Mouse (Mus musculus): ENCODE measurements around the gene Dstyk.

Dstyk gene

DNA sequence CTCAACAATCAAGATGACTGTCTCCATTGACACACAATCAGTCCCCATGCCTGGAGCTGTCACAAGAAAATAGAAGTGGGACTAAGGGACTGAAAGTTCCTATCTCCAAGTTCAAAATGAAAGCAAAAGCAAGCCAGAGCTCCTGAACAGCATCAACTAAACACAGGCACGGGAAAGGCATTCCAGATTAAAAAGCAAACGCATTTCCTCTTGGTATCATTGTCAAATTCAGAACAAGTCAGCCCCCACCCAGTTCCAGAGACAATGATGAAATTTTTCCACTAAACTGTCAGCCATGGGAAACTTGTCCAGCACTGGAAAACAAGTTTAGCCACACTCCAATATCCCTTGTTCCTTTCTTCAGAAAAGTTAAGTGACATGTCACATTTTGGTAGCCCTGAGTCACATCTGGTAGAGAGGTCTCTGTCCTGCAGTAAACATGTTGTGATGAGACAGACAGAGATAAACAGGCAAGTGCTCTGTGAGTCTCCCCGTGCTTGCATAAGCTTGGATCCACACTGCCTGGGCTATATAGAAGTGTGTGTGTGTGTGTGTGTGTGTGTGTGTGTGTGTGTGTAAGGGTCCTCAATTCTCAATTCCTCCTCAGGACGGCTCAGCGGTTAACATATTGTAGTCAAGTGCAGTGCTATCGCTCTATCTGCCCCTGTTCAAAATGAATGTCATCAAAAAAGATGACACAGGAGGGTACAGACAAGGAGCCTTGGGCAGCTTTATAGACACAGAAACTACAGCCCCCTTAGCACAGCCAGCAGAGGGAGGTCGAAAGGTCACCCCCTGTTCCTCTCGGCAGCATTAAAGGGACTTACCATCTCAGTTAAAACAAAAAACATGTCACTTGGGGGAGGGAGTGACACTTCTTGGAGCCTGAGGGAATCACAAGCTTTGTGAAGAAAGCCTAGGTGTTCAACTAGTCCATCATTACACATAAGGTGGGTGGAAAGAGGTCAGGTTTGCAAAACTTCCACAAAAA, 28.2 kb upstream of the Dstyk start:
- no peak for DNase-seq (ENCODE audit: low read depth)

GRCm38 (mm10) chr1:132389886-132390585, 27.3 kb upstream of the Dstyk start:
- DNase-seq (ENCODE audit: low read depth) = peak; percentile 20

- DNase-seq (ENCODE audit: low read depth) = no peak
Measured at GRCm38 (mm10) chr1:132390691-132391579, 26.4 kb upstream of the Dstyk start, which contains the start of gene Tmcc2. Gene Tmcc2 (minus strand): TSS chr1:132391281.

DNA sequence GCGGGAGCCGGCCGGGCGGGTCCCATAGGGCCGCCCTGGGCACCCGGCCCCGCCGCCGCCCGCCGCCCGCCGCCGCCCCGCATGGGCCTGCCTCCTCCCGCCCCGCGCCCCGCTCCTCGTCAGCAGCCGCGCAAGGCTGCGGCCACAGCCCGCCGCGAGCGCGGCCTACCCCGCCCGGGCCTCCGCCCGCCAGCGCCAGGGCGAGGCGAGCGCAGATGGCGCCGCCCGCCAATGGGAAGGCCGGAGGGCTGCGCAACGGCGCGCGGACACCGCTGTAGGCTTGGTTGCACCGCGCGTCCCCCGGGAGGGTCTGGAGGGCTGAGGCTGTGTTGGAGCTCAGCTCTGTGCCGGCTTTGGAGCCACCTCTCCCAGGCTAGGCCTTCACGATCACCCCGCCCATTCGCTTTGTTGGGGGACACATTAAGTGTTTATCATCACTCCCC, 25.8 kb upstream of the Dstyk start:
- DNase-seq (ENCODE audit: low read depth) = no peak

GRCm38 (mm10) chr1:132392872-132393271, 24.5 kb upstream of the Dstyk start:
- no peak for DNase-seq (ENCODE audit: low read depth)

GRCm38 (mm10) chr1:132396705-132397104, 20.6 kb upstream of the Dstyk start:
- no peak for DNase-seq (ENCODE audit: low read depth)

- DNase-seq (ENCODE audit: low read depth) = no peak
Measured at GRCm38 (mm10) chr1:132400538-132400937, 16.8 kb upstream of the Dstyk start.

- DNase-seq (ENCODE audit: low read depth) = no peak
Measured at GRCm38 (mm10) chr1:132401843-132402242, 15.5 kb upstream of the Dstyk start.

DNA sequence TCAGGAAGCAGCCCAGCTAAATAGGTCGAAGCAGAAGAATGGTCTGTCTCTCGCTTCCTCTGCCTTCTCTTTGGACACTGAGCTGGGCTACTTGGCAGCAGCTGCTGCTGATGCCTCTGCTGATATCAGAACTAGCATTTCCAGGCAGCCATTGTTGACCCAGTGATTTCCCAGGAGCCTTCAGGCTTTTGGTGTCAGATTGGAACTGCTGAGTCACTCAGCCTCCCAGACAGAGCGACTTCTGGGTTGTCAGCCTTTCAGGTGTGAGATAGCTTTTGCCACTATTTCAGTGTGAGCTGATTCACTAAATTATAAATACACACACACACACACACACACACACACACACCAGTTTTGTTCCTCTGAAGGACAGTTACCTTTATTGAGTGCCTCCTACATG, 6.7 kb upstream of the Dstyk start:
- DNase-seq (ENCODE audit: low read depth) = peak; percentile 64

DNA sequence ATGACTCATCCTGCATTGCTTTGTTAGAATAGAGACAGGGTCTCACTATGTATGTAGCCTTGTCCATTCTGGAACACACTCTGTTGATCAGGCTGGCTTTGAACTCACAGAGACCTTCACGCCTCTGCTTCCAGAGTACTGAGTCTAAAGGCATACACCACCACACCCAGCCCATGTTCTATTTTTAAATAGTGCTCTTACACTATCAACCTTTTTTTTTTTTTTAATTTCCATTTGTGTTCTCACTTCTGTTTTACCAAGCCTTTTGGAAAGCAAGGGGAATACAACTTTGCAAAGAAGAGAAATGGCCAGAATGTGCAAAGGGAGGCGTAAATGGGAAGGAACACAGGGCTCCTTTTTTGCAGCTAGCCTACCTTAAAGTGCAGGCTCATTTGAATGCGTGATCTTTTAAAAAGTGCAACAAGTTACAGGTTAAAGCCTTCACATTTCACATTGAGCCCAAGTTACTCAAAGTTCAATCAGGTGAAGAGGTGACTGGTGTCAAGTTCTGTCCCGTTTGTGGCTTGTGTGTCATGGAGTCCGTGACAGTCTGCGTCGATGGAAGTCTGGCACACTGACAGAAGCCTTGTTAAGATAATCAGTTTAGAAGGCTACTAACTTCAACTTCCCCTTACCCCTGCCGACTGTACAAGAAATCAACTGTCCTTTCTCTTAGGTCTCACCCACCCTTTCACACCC, 962 bp upstream of the Dstyk start:
- peak; percentile 73 for DNase-seq (ENCODE audit: low read depth)

DNA sequence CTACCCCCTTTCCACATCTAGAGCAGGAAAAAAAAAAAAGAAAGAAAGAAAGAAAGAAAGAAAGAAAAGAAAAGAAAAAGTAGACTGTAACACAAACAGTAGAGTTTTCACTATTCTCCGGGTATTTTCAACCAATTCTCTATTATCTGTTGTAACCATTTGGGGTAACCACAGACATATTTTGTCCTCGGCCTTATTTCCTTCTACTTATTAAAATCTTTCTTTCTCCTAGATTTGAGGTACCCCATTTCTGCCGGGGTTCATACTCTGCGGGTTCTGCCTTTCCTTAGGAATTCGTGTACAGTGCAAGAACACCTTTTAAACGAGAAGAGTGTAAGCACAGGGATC, 438 bp upstream of the Dstyk start:
- no peak for DNase-seq (ENCODE audit: low read depth)

- peak; percentile 47 for DNase-seq (ENCODE audit: low read depth)
Measured at GRCm38 (mm10) chr1:132420206-132420605, 2.9 kb downstream of the Dstyk start.

DNA sequence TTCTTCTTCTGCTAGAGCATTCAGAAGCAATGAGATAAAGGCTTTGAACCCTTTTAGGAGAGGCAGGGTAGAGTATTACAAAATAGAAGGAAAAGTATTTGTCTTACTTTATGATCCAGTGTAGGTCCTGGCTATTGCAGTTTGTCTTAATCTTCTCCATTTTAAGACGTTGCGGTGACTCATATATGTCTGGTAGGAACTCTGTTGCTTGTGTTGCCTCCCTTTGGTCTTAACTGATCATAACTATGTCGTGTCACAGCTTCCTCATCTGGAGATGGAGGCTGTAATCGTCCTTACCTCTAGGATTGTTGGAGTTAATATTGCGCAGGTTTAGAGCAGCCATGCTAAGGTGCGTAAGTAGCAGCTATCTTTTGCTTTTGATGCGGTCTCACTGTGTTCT, 3.3 kb downstream of the Dstyk start:
- DNase-seq (ENCODE audit: low read depth) = peak; percentile 78

DNA sequence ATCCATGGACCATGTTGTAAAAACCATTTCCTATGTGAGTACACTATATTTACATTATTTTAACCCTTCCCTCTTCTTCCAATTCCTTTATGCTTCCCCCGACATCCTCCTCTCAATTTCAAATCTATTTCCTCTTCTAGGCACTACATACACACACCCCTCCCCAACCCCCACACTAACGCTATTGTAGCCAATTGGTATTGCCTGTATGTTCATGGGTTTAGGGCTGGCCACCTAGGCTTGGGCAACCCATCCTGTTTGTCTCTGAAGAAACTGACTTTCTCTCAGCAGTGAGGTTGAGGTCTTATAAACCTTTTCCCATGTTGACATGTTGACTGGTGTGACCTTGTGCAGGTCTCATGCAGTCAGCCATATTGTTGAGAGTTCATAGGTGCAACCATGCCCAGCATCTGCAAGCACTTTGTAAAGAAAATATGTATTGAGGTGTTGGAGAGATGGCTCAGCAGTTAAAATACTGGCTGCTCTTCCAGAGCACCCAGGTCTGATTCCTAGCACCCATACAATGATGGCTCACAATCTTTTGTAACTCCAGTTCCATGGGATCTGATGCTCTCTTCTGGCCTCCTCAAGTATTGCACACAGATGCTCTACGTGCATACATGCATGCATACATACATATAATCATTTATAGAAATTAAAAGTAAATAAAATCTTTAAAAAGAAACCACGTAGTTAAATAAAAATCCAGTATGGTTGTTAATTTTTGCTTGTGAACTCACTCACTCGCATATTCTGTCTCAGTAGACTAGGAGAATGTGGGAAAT, 5.7 kb downstream of the Dstyk start:
- DNase-seq (ENCODE audit: low read depth) = peak; percentile 31

GRCm38 (mm10) chr1:132425600-132425999, 8.2 kb downstream of the Dstyk start:
- no peak for DNase-seq (ENCODE audit: low read depth)

DNA sequence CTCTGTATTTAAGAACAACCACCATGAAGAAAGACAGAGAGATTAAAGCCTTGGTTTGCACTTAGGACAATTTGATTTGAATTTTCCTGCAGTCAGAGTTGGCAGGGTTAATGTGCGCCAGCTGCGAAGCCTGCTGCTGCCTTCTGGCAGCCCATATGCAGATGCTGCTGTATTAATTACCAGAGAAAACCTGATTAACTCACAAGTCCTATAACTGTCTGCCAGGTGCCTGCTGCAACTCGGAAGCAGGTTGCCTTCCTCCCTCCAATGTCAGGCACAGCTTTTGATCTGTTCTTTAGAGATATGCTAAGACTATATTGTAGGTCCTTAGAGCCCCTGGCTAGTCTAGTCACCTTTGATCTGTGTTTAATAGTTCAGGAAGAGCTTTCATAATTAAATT, 13.5 kb downstream of the Dstyk start:
- no peak for DNase-seq (ENCODE audit: low read depth)

DNA sequence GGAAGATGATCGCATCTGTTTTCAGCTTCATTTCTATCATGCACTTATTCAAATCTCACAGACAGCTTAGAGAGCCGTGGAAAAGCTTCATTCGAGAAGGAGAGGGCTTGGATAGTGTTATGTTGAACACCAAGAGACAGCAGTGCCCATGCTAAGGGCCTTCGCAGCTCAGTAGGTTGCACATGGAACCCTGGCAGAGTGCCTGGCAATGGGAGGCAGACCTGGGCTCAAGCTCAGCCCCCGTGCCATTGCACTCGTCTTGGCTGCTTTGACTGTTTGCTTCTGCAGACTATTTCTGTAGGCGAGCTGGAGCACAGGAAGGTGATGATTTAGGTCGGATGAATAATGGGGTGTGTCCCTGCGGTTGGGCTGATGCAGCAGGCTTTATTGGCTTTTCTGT, 14.4 kb downstream of the Dstyk start:
- no peak for DNase-seq (ENCODE audit: low read depth)

- no peak for DNase-seq (ENCODE audit: low read depth)
Measured at GRCm38 (mm10) chr1:132433349-132433748, 16.0 kb downstream of the Dstyk start.

- DNase-seq (ENCODE audit: low read depth) = no peak
Measured at GRCm38 (mm10) chr1:132434032-132434431, 16.7 kb downstream of the Dstyk start.

DNA sequence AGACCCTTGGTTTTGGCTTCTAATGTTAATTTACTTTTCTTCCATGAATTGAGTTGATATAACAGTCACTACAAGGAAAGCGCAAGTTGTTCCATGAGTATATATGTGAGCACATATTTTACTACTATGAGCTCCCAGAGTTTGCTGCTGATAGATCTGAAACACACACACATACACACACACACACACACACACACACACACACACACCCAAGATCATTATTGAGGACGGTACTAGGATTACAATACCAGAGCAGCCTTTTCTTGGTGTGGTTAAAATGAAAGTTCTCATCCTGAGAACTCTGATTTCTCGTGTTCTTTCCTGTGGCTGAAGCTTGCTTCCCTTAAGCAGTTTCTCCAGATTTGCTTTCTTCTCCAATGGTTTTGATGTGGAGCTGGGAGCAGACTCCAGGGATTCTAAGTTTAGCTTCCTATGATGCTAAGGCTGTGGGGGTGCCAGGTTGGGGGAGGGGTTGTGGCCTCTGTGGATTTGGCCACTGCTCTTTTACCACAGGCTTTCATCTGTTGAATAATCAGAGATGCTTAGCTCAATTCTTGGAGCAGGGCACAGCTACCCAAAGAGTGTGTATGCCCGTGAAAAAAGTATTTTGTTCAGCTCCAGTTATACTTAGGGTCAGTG, 19.1 kb downstream of the Dstyk start:
- no peak for DNase-seq (ENCODE audit: low read depth)

All from 416B (cell line).